Mouse (Mus musculus) left cerebral cortex, adult 2 months (tissue): Measurements from ENCODE around the gene Sctr. TPM values are rescaled to one million over a fixed set of nuclear protein-coding genes. Genes with fewer than 3 reads are reported as not detected.

Experiments
- DNase-seq, 2 experiments: peaks; one replicate each; pipeline ENCODE4 v3.0.0; 2021 to 2022; ENCODE audit warnings: low spot score in 2 of 2, mixed read lengths in 1 of 2; ENCODE audit errors: extremely low spot score in 1 of 2
- H3K27ac ChIP-seq: fragments of 200-600 bp; 2 replicates; pipeline ENCODE4 v1.8.1; 2022
- H3K4me3 ChIP-seq: fragments of 200-600 bp; 2 replicates; pipeline ENCODE4 v1.8.1; 2022
- CTCF ChIP-seq: fragments of 200-600 bp; IDR thresholded peaks from 2 replicates; pipeline ENCODE4 v1.8.1; 2022; ENCODE audit warnings: antibody characterized with exemption, mild to moderate bottlenecking, moderate library complexity
- intact Hi-C: fragments of 180-260 bp; cut with DNase I; formaldehyde crosslinking; loops from one replicate; pipeline ENCODE4 v1.15.1; 2025
- total RNA-seq, 2 experiments: library from RNA; stranded (reverse); gene quantifications; 2 replicates each; pipeline ENCODE4 v1.2.3; 2021

Sctr gene
- total RNA-seq, 2 experiments from 2014 or later = 0.43 to 0.77 TPM

DNA sequence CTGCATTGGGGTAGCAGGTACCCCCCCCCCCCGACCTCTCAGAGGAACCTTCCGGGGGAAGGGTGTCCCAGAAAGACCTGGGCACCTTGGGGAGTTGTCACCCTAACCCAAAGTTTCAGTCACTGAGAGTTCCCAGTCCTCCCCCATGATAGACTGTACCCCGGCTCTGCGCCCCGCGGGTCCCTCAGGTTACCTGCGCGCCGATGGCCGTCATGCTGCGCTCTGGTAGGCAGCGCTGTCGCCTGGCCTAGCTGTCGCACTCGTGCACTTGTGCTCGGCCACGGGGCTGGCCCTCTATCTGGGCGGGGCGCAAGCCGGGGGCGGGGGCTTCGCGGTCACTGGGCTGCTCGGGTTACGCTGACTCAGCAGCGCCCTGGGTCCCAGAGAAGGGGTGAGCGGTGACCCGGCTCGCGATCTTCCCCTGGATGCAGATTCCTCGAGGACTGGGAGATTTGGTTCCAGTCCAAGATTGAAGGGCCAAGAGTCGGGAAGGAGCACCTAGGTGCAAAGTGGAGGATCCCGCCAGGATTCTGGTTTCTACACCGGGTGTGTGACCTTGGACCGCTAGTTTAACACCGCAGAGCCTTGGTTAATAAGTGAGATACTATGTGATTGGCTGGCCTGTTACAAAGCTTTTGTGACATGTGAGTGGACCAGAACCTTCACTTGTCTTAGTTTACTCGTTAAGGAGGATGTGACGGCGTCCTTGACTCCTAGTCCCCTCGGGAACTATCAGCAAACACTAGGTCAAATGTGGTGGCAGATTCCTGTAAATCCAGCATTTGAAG is 67.0 kb downstream of the Sctr start, which contains the start of gene Tmem37:
Gene Tmem37 (minus strand): TSS at position 556 of the 788 bp plus-strand sequence.
- intact Hi-C loops = no loop called here
- no peak for TF ChIP-seq CTCF
- peak within 1 kb of the TSS; percentile 42 for H3K27ac ChIP-seq
- peak; percentile 31 to 43 for DNase-seq
- H3K4me3 ChIP-seq = peak within 1 kb of the TSS; percentile 44

DNA sequence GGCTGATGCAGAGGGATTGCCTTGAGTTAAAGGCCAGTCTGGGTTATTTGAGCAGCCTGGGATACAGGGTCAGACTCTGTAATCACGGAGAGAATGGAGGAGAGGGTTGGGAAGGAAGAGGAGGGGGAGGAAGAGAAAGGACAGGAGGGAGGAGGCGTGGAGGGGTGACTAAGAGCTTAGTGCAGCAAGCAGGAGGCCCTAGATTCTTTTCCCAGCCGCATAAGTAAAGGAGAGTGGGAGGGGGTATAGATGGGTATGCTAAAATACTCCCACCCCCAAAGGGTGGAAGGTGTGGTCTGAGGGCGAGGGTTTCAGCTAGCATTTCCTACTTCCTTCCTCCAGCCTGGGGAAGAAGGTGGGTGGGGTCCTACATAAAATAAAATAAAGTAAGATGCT is 67.6 kb downstream of the Sctr start:
- H3K27ac ChIP-seq = no peak overlapping the region; the same call in 1 of the 2 replicates
- TF ChIP-seq CTCF = no peak
- DNase-seq = no peak
- intact Hi-C loops = no loop called here
- no peak overlapping the region for H3K4me3 ChIP-seq

DNA sequence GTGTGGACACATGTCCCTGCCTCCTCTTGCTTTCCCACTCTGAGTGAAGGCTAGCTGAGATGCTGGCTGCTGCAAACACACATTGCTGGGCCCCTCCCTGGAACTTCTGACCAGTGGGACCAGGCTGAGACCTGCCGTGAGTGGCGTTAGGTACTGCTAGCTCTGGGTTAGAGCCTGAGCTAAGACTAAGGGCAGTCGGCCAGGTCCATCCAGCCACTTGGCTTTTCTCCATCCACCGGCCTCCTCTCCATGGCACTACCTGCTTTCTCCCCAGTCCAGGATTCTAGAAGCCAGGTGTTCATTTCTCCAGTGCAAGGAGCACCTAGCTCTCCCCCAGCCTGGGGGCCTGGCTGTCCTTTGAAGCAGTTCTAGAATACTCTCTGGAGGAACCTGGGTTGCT is 68.2 kb downstream of the Sctr start:
- Histone ChIP-seq H3K27ac (no peak overlapping the region), H3K4me3 (no peak overlapping the region)
- no peak for DNase-seq
- intact Hi-C loops = no loop called here
- no peak for TF ChIP-seq CTCF

DNA sequence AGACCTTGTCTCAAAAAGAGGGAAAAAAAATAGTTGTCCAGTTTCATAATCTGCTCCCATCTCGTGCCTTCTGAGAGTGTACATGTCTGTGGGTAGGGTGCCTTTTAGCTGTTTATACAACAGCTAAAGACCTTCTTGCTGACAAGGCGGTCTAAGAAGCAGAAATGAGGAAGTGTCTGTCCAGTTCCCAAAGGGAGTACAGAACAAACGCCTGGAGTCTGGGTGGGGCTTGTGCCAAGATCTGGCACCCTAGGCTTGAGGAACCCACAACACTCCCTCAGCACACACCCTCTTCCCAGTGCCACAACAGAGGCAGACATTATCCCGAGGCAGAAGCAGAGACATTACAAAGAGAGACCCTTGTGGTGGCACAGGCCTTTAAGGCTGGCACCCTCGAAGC is 68.8 kb downstream of the Sctr start:
- DNase-seq = no peak
- Histone ChIP-seq H3K27ac (no peak overlapping the region), H3K4me3 (no peak overlapping the region)
- TF ChIP-seq CTCF = no peak
- intact Hi-C loops = no loop called here

DNA sequence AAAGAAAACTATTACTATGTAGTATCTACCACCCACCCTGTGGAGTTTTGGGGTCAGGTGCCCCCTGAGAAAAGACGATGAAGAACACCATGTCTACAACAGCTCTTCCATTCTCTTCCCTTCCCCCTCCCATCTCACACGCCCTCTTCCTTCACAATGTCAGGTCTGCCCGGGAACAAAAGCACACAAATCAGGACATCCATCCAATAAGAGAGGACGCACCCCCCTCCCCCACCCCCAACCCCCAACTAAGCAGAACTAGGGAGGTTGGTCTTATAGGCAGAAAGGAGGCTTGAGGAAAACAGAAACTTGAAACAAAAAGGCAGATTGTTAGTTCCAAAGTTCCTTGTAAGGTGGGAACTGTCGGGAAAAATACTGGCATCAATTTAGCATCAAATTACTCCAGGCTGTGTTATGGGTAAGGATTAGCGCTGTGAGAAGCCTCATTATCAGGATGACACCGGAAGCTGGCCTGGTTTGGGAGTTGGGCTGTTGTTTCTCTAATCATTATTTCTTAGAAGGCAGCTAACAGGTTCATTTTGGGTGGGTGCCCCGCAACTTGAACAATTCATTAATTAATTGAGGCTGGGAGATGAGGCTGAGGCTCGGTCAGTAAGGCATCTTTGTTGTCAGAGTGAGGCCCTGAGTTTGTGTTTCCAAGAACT is 71.2 kb downstream of the Sctr start:
- no peak overlapping the region for H3K4me3 ChIP-seq
- no peak overlapping the region for H3K27ac ChIP-seq
- intact Hi-C loops = no loop called here
- no peak for DNase-seq
- TF ChIP-seq CTCF = no peak

DNA sequence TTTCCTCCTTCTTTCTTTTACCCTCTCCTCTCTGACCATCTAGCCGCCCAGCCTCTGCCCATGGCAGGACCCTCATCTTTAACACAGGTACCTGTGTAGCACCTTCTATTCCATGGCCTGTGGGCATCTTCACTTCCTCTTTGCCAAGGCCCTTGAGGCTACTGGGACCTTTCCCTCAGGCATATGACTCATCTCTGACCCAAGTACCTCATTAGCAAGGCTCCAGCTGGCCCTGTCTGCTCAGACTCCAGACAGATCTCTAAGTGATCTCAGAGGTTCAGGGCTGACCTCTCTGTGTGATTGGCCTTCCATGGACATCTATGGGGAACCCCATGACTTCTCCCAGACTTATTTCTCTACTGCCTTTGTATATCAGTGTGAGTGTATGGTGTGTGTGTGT is 73.9 kb downstream of the Sctr start:
- Histone ChIP-seq H3K4me3 (no peak overlapping the region), H3K27ac (no peak overlapping the region)
- intact Hi-C loops = no loop called here
- TF ChIP-seq CTCF = no peak
- DNase-seq = no peak

DNA sequence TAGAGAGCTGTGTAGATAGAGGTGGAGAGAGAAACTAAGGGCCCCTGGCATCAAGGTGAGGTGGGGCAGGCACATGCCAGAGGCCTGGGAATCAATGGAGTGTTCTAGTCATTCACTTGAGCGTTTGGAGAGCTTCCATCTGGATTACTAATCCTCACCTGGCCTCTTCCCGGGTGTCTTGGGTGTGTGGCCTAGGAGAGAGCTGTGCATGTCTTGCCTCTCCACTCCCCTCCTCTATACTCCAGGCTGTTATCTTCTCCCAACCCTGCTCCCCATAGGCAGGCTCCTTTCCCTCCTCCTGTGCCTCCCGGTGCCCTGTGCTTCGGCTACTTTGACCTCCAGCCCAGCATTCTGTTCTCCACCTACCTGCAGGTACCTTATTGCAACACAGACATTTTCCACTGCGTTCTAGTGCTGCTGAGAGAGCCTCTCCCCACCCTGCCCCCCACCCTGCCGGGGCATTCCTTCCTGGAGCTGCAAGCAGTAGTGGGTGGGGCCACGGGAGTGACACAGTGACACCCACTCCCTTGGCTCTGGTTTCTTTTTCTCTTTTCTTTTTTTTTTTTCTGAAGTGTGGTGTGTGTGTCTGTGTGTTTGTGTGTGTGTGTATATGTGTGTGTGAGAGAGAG is 76.4 kb downstream of the Sctr start:
- Histone ChIP-seq H3K4me3 (no peak overlapping the region), H3K27ac (no peak overlapping the region)
- intact Hi-C loops = no loop called here
- DNase-seq = no peak
- TF ChIP-seq CTCF = no peak

DNA sequence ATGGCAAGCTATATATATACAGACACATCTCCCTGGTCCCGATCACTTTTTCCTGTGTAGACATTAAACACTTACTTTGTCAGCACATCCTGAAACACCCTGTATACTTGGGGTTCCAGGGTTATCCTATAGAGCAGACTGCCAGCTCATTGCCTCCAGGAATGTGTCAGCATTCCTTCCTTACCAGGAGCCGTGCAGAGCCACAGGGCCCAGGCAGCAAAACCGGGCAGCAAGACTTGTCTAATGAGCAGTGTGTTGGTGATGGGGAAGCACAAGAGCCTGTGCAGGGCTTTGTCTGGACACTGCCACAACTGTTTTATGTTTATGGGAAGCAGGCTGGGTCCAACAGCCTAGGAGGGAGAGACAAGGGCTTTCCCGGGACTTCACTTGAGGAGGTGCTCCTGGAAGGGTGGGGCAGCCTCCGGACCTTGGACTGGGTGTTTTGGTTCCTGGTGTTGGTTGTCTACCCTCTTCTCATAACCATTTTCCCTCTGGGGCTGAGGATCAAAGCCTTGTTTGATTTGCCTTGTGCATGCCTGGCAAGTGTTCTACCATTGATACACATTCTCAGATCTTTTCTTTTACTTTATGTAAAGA is 77.3 kb downstream of the Sctr start:
- Histone ChIP-seq H3K4me3 (no peak overlapping the region), H3K27ac (no peak overlapping the region)
- no peak for TF ChIP-seq CTCF
- DNase-seq = no peak
- intact Hi-C loops = no loop called here

DNA sequence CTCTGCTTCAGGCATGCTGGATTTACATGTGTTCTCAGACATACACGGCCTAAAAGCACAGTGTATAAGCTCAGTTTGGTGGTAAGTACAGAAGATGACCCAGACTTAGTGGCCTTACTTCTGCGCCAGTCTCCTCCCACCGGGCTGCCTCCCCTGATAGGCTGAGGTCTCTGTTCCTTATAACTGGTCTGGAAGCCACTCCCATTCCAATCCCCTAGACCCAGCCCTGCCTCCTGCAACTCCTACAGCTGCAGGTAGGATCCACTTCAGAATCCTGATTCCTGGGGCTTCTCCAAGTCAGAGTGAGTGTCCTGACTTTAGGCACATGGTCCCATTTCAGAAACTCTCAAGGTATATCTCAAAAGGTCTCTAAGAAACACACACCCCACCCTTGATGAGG is 79.0 kb downstream of the Sctr start:
- no peak for DNase-seq
- TF ChIP-seq CTCF = no peak
- Histone ChIP-seq H3K4me3 (no peak overlapping the region), H3K27ac (no peak overlapping the region)
- intact Hi-C loops = no loop called here

DNA sequence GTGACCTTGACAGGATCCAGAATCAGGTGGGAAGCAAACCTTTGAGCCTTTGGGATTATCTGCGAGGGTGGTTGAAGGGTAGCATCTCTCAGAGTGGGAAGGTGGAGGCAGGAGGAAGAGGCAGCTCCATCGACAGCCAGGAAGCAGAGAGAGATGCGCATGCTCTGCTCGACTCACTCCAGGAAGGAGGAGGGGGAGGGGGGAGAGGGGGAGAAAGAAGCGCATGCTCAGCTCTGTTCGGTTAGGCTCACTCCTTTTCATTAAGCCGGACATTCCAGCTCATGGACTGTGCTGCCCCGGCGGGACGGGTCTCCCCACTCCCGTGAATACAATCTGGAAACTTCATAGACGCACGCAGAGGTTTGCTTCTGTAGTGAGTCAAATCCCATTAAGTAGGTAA is 80.0 kb downstream of the Sctr start:
- no peak for TF ChIP-seq CTCF
- DNase-seq = no peak
- no peak overlapping the region for H3K27ac ChIP-seq
- intact Hi-C loops = no loop called here
- no peak overlapping the region for H3K4me3 ChIP-seq

DNA sequence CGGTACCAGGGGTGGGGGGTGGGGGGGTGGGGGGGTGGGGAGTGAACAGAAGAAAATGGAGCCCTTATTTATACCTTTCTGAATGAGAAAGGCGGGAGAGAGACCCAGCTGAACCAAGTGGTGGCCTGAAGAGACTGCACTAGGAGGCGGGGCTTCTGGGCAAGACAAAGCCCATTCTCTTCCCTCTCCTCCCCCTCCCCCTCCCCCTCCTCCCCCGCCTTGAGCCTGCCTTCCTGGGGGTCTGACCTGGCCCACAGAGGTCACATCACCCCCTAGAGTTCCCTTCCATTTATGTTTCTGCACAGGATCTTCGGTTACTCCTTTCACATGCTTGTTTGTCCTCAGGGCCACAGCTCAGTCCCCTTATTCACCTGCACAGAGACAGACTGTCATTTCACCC is 82.5 kb downstream of the Sctr start:
- no peak overlapping the region for H3K4me3 ChIP-seq
- DNase-seq = no peak
- H3K27ac ChIP-seq = no peak overlapping the region
- no peak for TF ChIP-seq CTCF
- intact Hi-C loops = no loop called here
